8 mouse cellular contexts compared by ENCODE assay signal in genomic region chr7:45125144-45125600, GRCm38 (mm10). TPM values are rescaled to one million over a fixed set of nuclear protein-coding genes. Genes with fewer than 3 reads are reported as not detected.
DNase-seq lines count a peak whose midpoint lies in the region; ATAC-seq and TF ChIP-seq lines count a peak whose summit lies in the region.

No protein-coding gene starts in this region.

- H3K4me1 ChIP-seq in heart, embryonic 15.5 days (replicated peaks) = peaks cover 60% of the 10 kb centered on the region
- H3K4me1 ChIP-seq in bone marrow macrophage, adult 2 months (ENCODE audit: control insufficient read depth, insufficient read depth, low read length) = peaks cover 27% of the 10 kb centered on the region
- H3K4me1 ChIP-seq in hindbrain, embryonic 15.5 days (replicated peaks) = peaks cover 64% of the 10 kb centered on the region
- H3K4me1 ChIP-seq in midbrain, embryonic 14.5 days (ENCODE audit: control insufficient read depth, insufficient read depth, low read length) = peaks cover 20% of the 10 kb centered on the region

- peak overlapping the region; percentile 1; the same call in 1 of the 2 replicates for H3K4me3 ChIP-seq in heart, embryonic 15.5 days
- H3K4me3 ChIP-seq in bone marrow macrophage, adult 2 months (ENCODE audit: insufficient read depth, low read length) = peak overlapping the region; percentile 13
- H3K4me3 ChIP-seq in hindbrain, embryonic 15.5 days = no peak overlapping the region
- peak overlapping the region; percentile 70; the same call in 1 of the 2 replicates for H3K4me3 ChIP-seq in midbrain, embryonic 14.5 days (replicated peaks; ENCODE audit: low read depth, low read length)

- WGBS in heart, embryonic 15.5 days = 28% methylated on average over 7 of the region's 7 CpGs
- 17% methylated on average over 7 of the region's 7 CpGs for WGBS in hindbrain, embryonic 15.5 days
- WGBS in midbrain, embryonic 14.5 days = 25% methylated on average over 7 of the region's 7 CpGs

- 0 out of 2 replicates have a peak overlapping the region, but pooled peaks have one; percentile 14 for H3K9ac ChIP-seq in heart, embryonic 15.5 days
- no peak overlapping the region for H3K9ac ChIP-seq in hindbrain, embryonic 15.5 days
- H3K9ac ChIP-seq in midbrain, embryonic 14.5 days (replicated peaks; ENCODE audit: low read length) = no peak overlapping the region

- no peaks in the 10 kb centered on the region for H3K9me3 ChIP-seq in heart, embryonic 15.5 days (replicated peaks)
- H3K9me3 ChIP-seq in hindbrain, embryonic 15.5 days = no peaks in the 10 kb centered on the region
- H3K9me3 ChIP-seq in midbrain, embryonic 14.5 days (ENCODE audit: control insufficient read depth, low read length) = no peaks in the 10 kb centered on the region

- no peak for ATAC-seq in heart, embryonic 15.5 days (replicated peaks; ENCODE audit: insufficient number of reproducible peaks, insufficient read depth, low FRiP score, low read depth)
- no peak for ATAC-seq in hindbrain, embryonic 15.5 days (ENCODE audit: low FRiP score, low read depth)
- no peak for ATAC-seq in midbrain, embryonic 14.5 days (ENCODE audit: low FRiP score, low TSS enrichment)
- no peak for ATAC-seq in inflammation-experienced regulatory T-cells, adult 6 months

- no peak for DNase-seq in heart, postnatal 4 days
- DNase-seq in midbrain, embryonic 14.5 days = peak; percentile 50
- DNase-seq in natural killer cell, adult 2 months (ENCODE audit: low spot score in 2 of 2) = no peak
- no peak for DNase-seq in adrenal gland, postnatal 36 days

- TF ChIP-seq POLR2A in bone marrow macrophage, adult 2 months (IDR thresholded peaks at IDR 0.05; ENCODE audit: borderline replicate concordance, low read depth, low read length) = no peak

- H3K4me2 ChIP-seq in heart, embryonic 15.5 days = no peak overlapping the region; the same call in 1 of the 2 replicates
- peak overlapping the region; percentile 80 for H3K4me2 ChIP-seq in hindbrain, embryonic 15.5 days
- peak overlapping the region; percentile 53 for H3K4me2 ChIP-seq in midbrain, embryonic 14.5 days (ENCODE audit: low read length)

- peaks cover 61% of the 10 kb centered on the region for H3K36me3 ChIP-seq in heart, embryonic 15.5 days
- peaks cover 55% of the 10 kb centered on the region for H3K36me3 ChIP-seq in hindbrain, embryonic 15.5 days
- H3K36me3 ChIP-seq in midbrain, embryonic 14.5 days (ENCODE audit: control insufficient read depth, insufficient read depth, low read length) = peaks cover 59% of the 10 kb centered on the region

- no peak; the same call in 1 of the 2 replicates for TF ChIP-seq CTCF in bone marrow macrophage, adult 2 months (IDR thresholded peaks at IDR 0.05; ENCODE audit: low read depth, low read length)

- H3K27me3 ChIP-seq in heart, embryonic 15.5 days = no peaks in the 10 kb centered on the region
- no peaks in the 10 kb centered on the region for H3K27me3 ChIP-seq in hindbrain, embryonic 15.5 days
- H3K27me3 ChIP-seq in midbrain, embryonic 14.5 days (ENCODE audit: control insufficient read depth, insufficient read depth, low read length) = no peaks in the 10 kb centered on the region

- peak overlapping the region; percentile 90 for H3K27ac ChIP-seq in heart, embryonic 15.5 days
- H3K27ac ChIP-seq in bone marrow macrophage, adult 2 months (ENCODE audit: insufficient read depth, low read depth, low read length) = peak overlapping the region; percentile 84
- peak overlapping the region; percentile 84 for H3K27ac ChIP-seq in hindbrain, embryonic 15.5 days (replicated peaks)
- H3K27ac ChIP-seq in midbrain, embryonic 14.5 days (replicated peaks; ENCODE audit: low read depth, low read length) = peak overlapping the region; percentile 81

RNA-seq across cellular contexts. Expression of gene Rps11, which starts 0.9 kb away (rescaled TPM):
- polyA plus RNA-seq in heart, embryonic 15.5 days (2015; fragmentation: Nextera tagmentation; extraction: Ambion mirVana) = 794 and 808 TPM in 2 replicates
- total RNA-seq in heart, postnatal 4 days (2021) = 100 to 1,000 TPM; 846 to 864 TPM
- polyA plus RNA-seq in bone marrow macrophage, adult 2 months (2012; ENCODE audit: insufficient read depth, insufficient read length, missing spikeins) = 1,675 and 1,722 TPM in 2 replicates
- polyA plus RNA-seq in hindbrain, embryonic 15.5 days (2015; fragmentation: Nextera tagmentation; extraction: Ambion mirVana) = 762 and 841 TPM in 2 replicates
- polyA plus RNA-seq in midbrain, embryonic 14.5 days (2014; fragmentation: Nextera tagmentation; extraction: Ambion mirVana) = 915 and 960 TPM in 2 replicates
- total RNA-seq in adrenal gland, postnatal 36 days (2021) = 1,000 to 10,000 TPM; 1,231 to 1,372 TPM
- 1,000 to 10,000 TPM; 3,557 to 4,924 (median 4,468) TPM for polyA plus RNA-seq in inflammation-experienced regulatory T-cells, adult 6 months (2017; shearing (Covaris generic))

RNA-seq across cellular contexts. Expression of gene Rpl13a, which starts 3.4 kb away (rescaled TPM):
- polyA plus RNA-seq in heart, embryonic 15.5 days (2015; fragmentation: Nextera tagmentation; extraction: Ambion mirVana) = 697 and 762 TPM in 2 replicates
- total RNA-seq in heart, postnatal 4 days (2021) = 1,000 to 10,000 TPM; 1,039 to 1,207 TPM
- polyA plus RNA-seq in bone marrow macrophage, adult 2 months (2012; ENCODE audit: insufficient read depth, insufficient read length, missing spikeins) = 1,569 and 1,898 TPM in 2 replicates
- polyA plus RNA-seq in hindbrain, embryonic 15.5 days (2015; fragmentation: Nextera tagmentation; extraction: Ambion mirVana) = 624 and 661 TPM in 2 replicates
- polyA plus RNA-seq in midbrain, embryonic 14.5 days (2014; fragmentation: Nextera tagmentation; extraction: Ambion mirVana) = 746 and 846 TPM in 2 replicates
- 1,000 to 10,000 TPM; 1,621 to 1,757 TPM for total RNA-seq in adrenal gland, postnatal 36 days (2021)
- 1,000 to 10,000 TPM; 6,216 to 8,178 (median 7,568) TPM for polyA plus RNA-seq in inflammation-experienced regulatory T-cells, adult 6 months (2017; shearing (Covaris generic))

RNA-seq across cellular contexts. Expression of gene Gm45713, which starts 10.9 kb away (rescaled TPM):
- 0.22 TPM in 1 of 2 replicates, not detected in the other for polyA plus RNA-seq in heart, embryonic 15.5 days (2015; fragmentation: Nextera tagmentation; extraction: Ambion mirVana)
- not detected for total RNA-seq in heart, postnatal 4 days (2021)
- polyA plus RNA-seq in bone marrow macrophage, adult 2 months (2012; ENCODE audit: insufficient read depth, insufficient read length, missing spikeins) = not detected in 2 replicates
- not detected in 2 replicates for polyA plus RNA-seq in hindbrain, embryonic 15.5 days (2015; fragmentation: Nextera tagmentation; extraction: Ambion mirVana)
- polyA plus RNA-seq in midbrain, embryonic 14.5 days (2014; fragmentation: Nextera tagmentation; extraction: Ambion mirVana) = 0.53 TPM in 1 of 2 replicates, not detected in the other
- not detected for total RNA-seq in adrenal gland, postnatal 36 days (2021)
- 1 to 10 TPM; 1.4 to 2.4 (median 1.6) TPM for polyA plus RNA-seq in inflammation-experienced regulatory T-cells, adult 6 months (2017; shearing (Covaris generic))

RNA-seq across cellular contexts. Expression of gene Flt3l, which starts 11.1 kb away (rescaled TPM):
- 1.5 and 2.2 TPM in 2 replicates for polyA plus RNA-seq in heart, embryonic 15.5 days (2015; fragmentation: Nextera tagmentation; extraction: Ambion mirVana)
- 1 to 10 TPM; 1.5 to 2.1 TPM for total RNA-seq in heart, postnatal 4 days (2021)
- polyA plus RNA-seq in bone marrow macrophage, adult 2 months (2012; ENCODE audit: insufficient read depth, insufficient read length, missing spikeins) = 28.2 and 30.8 TPM in 2 replicates
- 2.0 and 2.7 TPM in 2 replicates for polyA plus RNA-seq in hindbrain, embryonic 15.5 days (2015; fragmentation: Nextera tagmentation; extraction: Ambion mirVana)
- 0.50 and 1.4 TPM in 2 replicates for polyA plus RNA-seq in midbrain, embryonic 14.5 days (2014; fragmentation: Nextera tagmentation; extraction: Ambion mirVana)
- 10 to 100 TPM; 15.3 to 25.5 TPM for total RNA-seq in adrenal gland, postnatal 36 days (2021)
- 100 to 1,000 TPM in 1 of 3 experiments, 10 to 100 TPM in 2; 70.2 to 108 (median 97.6) TPM for polyA plus RNA-seq in inflammation-experienced regulatory T-cells, adult 6 months (2017; shearing (Covaris generic))

RNA-seq across cellular contexts. Expression of gene Fcgrt, which starts 21.5 kb away (rescaled TPM):
- polyA plus RNA-seq in heart, embryonic 15.5 days (2015; fragmentation: Nextera tagmentation; extraction: Ambion mirVana) = 52.5 and 62.7 TPM in 2 replicates
- total RNA-seq in heart, postnatal 4 days (2021) = 10 to 100 TPM; 35.3 to 41.1 TPM
- 149 and 150 TPM in 2 replicates for polyA plus RNA-seq in bone marrow macrophage, adult 2 months (2012; ENCODE audit: insufficient read depth, insufficient read length, missing spikeins)
- polyA plus RNA-seq in hindbrain, embryonic 15.5 days (2015; fragmentation: Nextera tagmentation; extraction: Ambion mirVana) = 33.9 and 36.9 TPM in 2 replicates
- polyA plus RNA-seq in midbrain, embryonic 14.5 days (2014; fragmentation: Nextera tagmentation; extraction: Ambion mirVana) = 4.8 and 21.8 TPM in 2 replicates
- 100 to 1,000 TPM; 116 to 138 TPM for total RNA-seq in adrenal gland, postnatal 36 days (2021)
- 1 to 10 TPM in 2 of 3 experiments, under 1 TPM in 1; 0.81 to 3.0 (median 1.8) TPM for polyA plus RNA-seq in inflammation-experienced regulatory T-cells, adult 6 months (2017; shearing (Covaris generic))
